In the genomic region with DNA sequence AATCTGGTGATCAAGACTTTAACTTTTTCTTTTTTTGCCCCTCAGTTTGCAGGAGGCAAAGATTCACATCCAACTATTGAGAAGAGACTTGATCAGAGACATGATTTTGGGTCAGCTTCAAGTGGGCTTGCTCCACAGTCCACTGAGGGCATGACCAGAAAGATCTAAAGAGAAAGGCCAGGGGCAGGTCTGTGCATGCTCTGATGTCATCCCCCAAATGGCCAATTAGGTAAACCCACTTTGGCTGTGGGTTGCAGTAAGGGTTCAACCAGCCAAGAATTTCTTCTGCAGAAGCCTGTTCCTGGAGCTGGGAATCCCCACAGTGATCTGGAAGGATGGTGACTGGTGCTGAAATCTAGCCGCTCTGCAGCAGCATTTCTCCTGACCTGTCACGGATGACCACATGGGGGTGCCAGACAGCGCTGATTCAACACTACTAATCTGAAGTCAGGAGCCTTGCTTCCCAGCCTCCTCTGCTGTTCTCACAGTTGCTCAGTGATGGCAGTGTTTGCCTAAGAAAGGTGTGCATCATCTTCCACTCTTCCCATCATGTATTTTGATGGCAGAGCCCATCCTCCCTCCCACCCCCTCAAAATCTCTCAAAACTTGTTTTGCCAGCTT, we compare ENCODE assay signal across 8 mouse cellular contexts. TPM values are rescaled to one million over a fixed set of nuclear protein-coding genes. Genes with fewer than 3 reads are reported as not detected.
DNase-seq lines count a peak whose midpoint lies in the region; ATAC-seq lines count a peak whose summit lies in the region.

No protein-coding gene starts in this region.

- H3K27ac ChIP-seq in midbrain, embryonic 12.5 days (replicated peaks), result no peak overlapping the region

- no peaks in the 10 kb centered on the region for H3K4me1 ChIP-seq in midbrain, embryonic 12.5 days

- ATAC-seq in midbrain, embryonic 12.5 days (ENCODE audit: low FRiP score, low read depth), result peak; percentile 74
- no peak for ATAC-seq in erythroid progenitor cell, adult 5-6 weeks (replicated peaks; ENCODE audit: low FRiP score, poor library complexity, severe bottlenecking)

- DNase-seq in T-cell, adult 2 months (ENCODE audit: low spot score), result peak; percentile 63
- peak; percentile 61 for DNase-seq in cerebellum, adult 9-11 months
- peak; percentile 38 to 43 for DNase-seq in frontal cortex, postnatal 25 days (ENCODE audit: low spot score in 2 of 2)
- peak; percentile 83 for DNase-seq in induced T-regulatory cell, adult 2 months (ENCODE audit: low read depth)
- DNase-seq in left cerebral cortex, postnatal 14 days (ENCODE audit: low spot score in 2 of 2), result peak; percentile 62 to 78
- DNase-seq in right cerebral cortex, postnatal 4 days, result peak; percentile 63

- intact Hi-C loops in left cerebral cortex, postnatal 14 days (cut with DNase I), result no loop called here

- H3K4me3 ChIP-seq in midbrain, embryonic 12.5 days, result no peak overlapping the region

- H3K9me3 ChIP-seq in midbrain, embryonic 12.5 days, result no peaks in the 10 kb centered on the region

- no peaks in the 10 kb centered on the region for H3K27me3 ChIP-seq in midbrain, embryonic 12.5 days

- WGBS in midbrain, embryonic 12.5 days, result 13% methylated on average over 3 of the region's 3 CpGs

- no peak overlapping the region for H3K4me2 ChIP-seq in midbrain, embryonic 12.5 days (replicated peaks)

- H3K36me3 ChIP-seq in midbrain, embryonic 12.5 days, result peaks cover 40% of the 10 kb centered on the region

- no peak overlapping the region for H3K9ac ChIP-seq in midbrain, embryonic 12.5 days (replicated peaks)

RNA-seq across cellular contexts. Expression of gene Papolg, which starts 39.8 kb away (rescaled TPM):
- total RNA-seq in left cerebral cortex, postnatal 14 days (2021), result 10 to 100 TPM; 19.1 to 19.2 TPM
- polyA plus RNA-seq in midbrain, embryonic 12.5 days (2016; fragmentation: Nextera tagmentation; extraction: Ambion mirVana), result 28.3 and 28.5 TPM in 2 replicates
- total RNA-seq in erythroid progenitor cell, adult 5-6 weeks (2015; ENCODE audit: low replicate concordance), result 15.1 and 28.5 TPM in 2 replicates
- 12.7 and 13.5 TPM in 2 replicates for total RNA-seq in erythroid progenitor cell, adult 5-6 weeks (2017; ENCODE audit: low replicate concordance)
